Mouse (Mus musculus) embryonic facial prominence, embryonic 15.5 days (tissue): ENCODE data around the gene Ly86. TPM values are rescaled to one million over a fixed set of nuclear protein-coding genes. Genes with fewer than 3 reads are reported as not detected.
A peak's percentile ranks its signal among the peaks of the same experiment; 100 is the strongest.

ENCODE experiments used
- ATAC-seq: fragments of 200-750 bp; cut with Nextera tagmentation; 2 replicates; pipeline ENCODE4 v1.8.0; 2017; ENCODE audit warnings: low read depth, moderate TSS enrichment; ENCODE audit not compliant: insufficient number of reproducible peaks, low FRiP score, low TSS enrichment
- H3K27ac ChIP-seq: fragments of 300-500 bp; sonication (generic); replicated peaks from 2 replicates; pipeline ENCODE4 v1.5.1; 2015; ENCODE audit warnings: mild to moderate bottlenecking, inconsistent platforms
- H3K27me3 ChIP-seq: fragments of 300-500 bp; sonication (generic); 2 replicates; pipeline ENCODE4 v1.6.1; 2015; ENCODE audit warnings: inconsistent platforms
- H3K36me3 ChIP-seq: fragments of 300-500 bp; sonication (generic); 2 replicates; pipeline ENCODE4 v1.6.1; 2015; ENCODE audit warnings: mild to moderate bottlenecking, inconsistent platforms
- H3K4me1 ChIP-seq: fragments of 300-500 bp; sonication (generic); 2 replicates; pipeline ENCODE4 v1.6.1; 2015; ENCODE audit warnings: inconsistent platforms
- H3K4me2 ChIP-seq: fragments of 300-500 bp; sonication (generic); replicated peaks from 2 replicates; pipeline ENCODE4 v1.6.1; 2015; ENCODE audit warnings: mild to moderate bottlenecking, inconsistent platforms
- H3K4me3 ChIP-seq: fragments of 300-500 bp; sonication (generic); replicated peaks from 2 replicates; pipeline ENCODE4 v1.5.1; 2015; ENCODE audit warnings: mild to moderate bottlenecking, inconsistent platforms
- H3K9ac ChIP-seq: fragments of 300-500 bp; sonication (generic); 2 replicates; pipeline ENCODE4 v1.6.1; 2015; ENCODE audit warnings: inconsistent platforms
- H3K9me3 ChIP-seq: fragments of 300-500 bp; sonication (generic); replicated peaks from 2 replicates; pipeline ENCODE4 v1.6.1; 2016; ENCODE audit warnings: inconsistent platforms
- WGBS: fragments of 180-500 bp; shearing (Covaris S2); methylation state at CpG from one replicate; pipeline ENCODE4 v1.1.7; 2015; 5-methylcytosine and 5-hydroxymethylcytosine counted together
- polyA plus RNA-seq: library from polyadenylated mRNA; unstranded; fragments of >200 nt; fragmentation: Nextera tagmentation; extraction: Ambion mirVana; gene quantifications from 2 replicates; pipeline ENCODE4 v1.2.1, GENCODE M21; 2015

The Ly86 gene
- polyA plus RNA-seq, 1 experiment from 2014 or later, result 13.0 TPM

- H3K36me3 ChIP-seq, result no peaks in the 10 kb centered on the region
- no peak overlapping the region for H3K4me3 ChIP-seq
- ATAC-seq, result no peak
- no peaks in the 10 kb centered on the region for H3K9me3 ChIP-seq
- no peak overlapping the region for H3K27ac ChIP-seq
- WGBS, result 45% methylated on average over 4 of the region's 4 CpGs
- no peak overlapping the region for H3K4me2 ChIP-seq
- no peaks in the 10 kb centered on the region for H3K27me3 ChIP-seq
- H3K4me1 ChIP-seq, result no peaks in the 10 kb centered on the region
- H3K9ac ChIP-seq, result no peak overlapping the region
Observed at GRCm38 (mm10) chr13:37353868-37354267, 8.9 kb downstream of the Ly86 start.

DNA sequence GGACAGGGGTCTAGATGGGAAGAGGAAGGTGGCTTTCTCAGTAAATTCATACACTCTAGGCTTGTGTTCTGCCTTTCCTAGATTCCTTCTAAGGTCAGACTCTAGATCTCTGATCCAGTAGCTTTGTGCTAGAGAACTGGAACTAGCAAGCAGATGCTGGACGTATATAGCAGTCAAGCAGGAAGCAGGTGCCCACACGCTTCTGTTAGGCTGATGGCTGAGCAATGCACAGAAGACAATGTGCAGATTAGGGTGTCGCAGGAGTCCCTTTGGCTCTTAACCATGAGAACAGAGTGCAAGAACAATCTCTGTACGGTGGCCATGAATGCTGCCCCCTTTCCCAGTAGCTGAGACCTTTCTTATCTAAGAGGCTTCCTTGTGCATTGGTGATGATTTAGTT is 9.4 kb downstream of the Ly86 start:
- Histone ChIP-seq H3K27me3 (no peaks in the 10 kb centered on the region), H3K4me1 (no peaks in the 10 kb centered on the region), H3K4me2 (no peak overlapping the region), H3K9me3 (no peaks in the 10 kb centered on the region), H3K9ac (no peak overlapping the region), H3K36me3 (no peaks in the 10 kb centered on the region), H3K27ac (no peak overlapping the region), H3K4me3 (no peak overlapping the region)
- 83% methylated on average over 4 of the region's 4 CpGs for WGBS
- ATAC-seq, result no peak

DNA sequence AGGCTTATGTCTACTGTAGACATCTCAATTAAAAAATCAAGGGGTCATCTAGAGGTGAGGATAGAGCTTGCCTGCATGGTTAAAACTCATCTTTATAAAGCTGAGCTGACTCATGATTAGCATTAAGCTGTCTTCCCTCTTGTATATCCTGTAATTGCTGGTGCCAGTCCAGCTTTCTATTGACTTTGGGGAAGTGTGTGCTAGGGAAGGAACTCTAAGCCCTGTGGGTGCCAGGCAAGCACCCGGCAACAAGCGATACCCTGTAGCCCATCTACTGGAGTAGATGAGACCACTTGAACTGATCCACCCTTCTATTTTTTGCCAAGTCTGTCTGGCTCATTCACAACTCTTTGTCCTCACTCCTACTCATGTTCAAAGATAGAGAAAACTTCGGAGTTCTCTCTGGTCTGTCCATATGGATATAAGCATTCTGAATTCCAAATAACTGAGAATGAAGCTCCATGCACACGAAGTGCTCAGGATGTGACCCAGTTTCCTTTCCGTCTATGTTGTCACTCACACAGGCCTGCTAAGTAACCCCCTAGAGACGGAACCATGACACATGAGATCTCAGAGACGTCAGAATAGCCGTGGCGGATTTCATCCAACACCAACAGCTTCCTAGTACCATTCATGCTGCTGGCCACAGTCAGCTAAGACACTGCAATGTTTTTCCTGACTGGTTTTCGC is 10.8 kb downstream of the Ly86 start:
- Histone ChIP-seq H3K27ac (no peak overlapping the region), H3K9me3 (no peaks in the 10 kb centered on the region), H3K9ac (no peak overlapping the region), H3K27me3 (no peaks in the 10 kb centered on the region), H3K4me2 (no peak overlapping the region), H3K4me3 (no peak overlapping the region), H3K4me1 (no peaks in the 10 kb centered on the region), H3K36me3 (no peaks in the 10 kb centered on the region)
- ATAC-seq, result no peak
- 79% methylated on average over 10 of the region's 10 CpGs for WGBS

DNA sequence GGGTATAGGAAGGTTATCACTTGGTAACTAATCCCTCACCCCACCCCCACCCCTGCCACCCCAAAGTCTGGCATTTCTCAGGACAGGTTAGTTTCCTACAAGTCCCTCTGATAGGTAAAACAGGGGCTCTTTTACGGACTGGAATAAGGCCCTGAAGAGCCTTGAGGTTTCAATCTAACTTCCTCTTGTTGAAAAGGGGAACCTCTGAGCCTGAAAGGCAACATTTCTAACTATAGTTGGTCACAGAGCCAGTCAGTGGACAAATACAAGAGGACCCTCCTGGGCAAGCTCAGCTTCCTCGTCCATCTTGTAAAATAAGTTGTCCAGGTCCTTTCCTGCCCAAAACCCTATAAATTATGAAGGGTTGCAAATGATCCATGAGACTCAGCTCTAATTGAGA is 11.5 kb downstream of the Ly86 start:
- 88% methylated on average over 2 of the region's 2 CpGs for WGBS
- H3K4me1 ChIP-seq, result no peaks in the 10 kb centered on the region
- H3K4me3 ChIP-seq, result no peak overlapping the region
- no peak for ATAC-seq
- H3K36me3 ChIP-seq, result no peaks in the 10 kb centered on the region
- no peaks in the 10 kb centered on the region for H3K27me3 ChIP-seq
- H3K9me3 ChIP-seq, result no peaks in the 10 kb centered on the region
- H3K9ac ChIP-seq, result no peak overlapping the region
- no peak overlapping the region for H3K4me2 ChIP-seq
- H3K27ac ChIP-seq, result no peak overlapping the region

- Histone ChIP-seq H3K9ac (no peak overlapping the region), H3K36me3 (no peaks in the 10 kb centered on the region), H3K4me3 (no peak overlapping the region), H3K4me2 (no peak overlapping the region), H3K27ac (no peak overlapping the region), H3K27me3 (no peaks in the 10 kb centered on the region), H3K9me3 (no peaks in the 10 kb centered on the region), H3K4me1 (no peaks in the 10 kb centered on the region)
- 79% methylated on average over 2 of the region's 2 CpGs for WGBS
- no peak for ATAC-seq
Observed at GRCm38 (mm10) chr13:37358112-37358511, 13.1 kb downstream of the Ly86 start.

- no peak overlapping the region for H3K4me2 ChIP-seq
Observed at GRCm38 (mm10) chr13:37361249-37361648, 16.2 kb downstream of the Ly86 start.

DNA sequence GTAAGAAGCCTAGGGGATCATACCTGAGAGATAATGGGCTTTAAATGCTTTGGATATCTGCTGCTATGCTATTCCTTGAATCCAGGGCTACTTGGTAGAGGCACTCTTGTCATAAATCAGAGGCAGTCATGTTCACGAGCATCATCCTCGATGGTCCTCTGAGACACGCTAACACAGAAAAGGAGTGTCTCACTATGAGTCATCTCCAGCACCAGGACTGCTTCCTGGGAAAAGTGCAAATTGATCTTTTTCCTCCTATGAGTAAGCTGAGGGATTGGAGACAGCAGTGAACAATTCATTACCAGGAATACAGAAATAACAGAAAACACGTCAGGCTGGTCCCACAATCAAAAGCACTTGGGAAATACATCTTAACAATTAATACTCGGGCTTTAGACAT is 19.3 kb downstream of the Ly86 start:
- 55% methylated on average over 5 of the region's 5 CpGs for WGBS
- H3K4me2 ChIP-seq, result no peak overlapping the region
- H3K27ac ChIP-seq, result no peak overlapping the region
- H3K36me3 ChIP-seq, result no peaks in the 10 kb centered on the region
- no peak overlapping the region for H3K9ac ChIP-seq
- ATAC-seq, result no peak
- no peaks in the 10 kb centered on the region for H3K9me3 ChIP-seq
- H3K4me1 ChIP-seq, result no peaks in the 10 kb centered on the region
- H3K27me3 ChIP-seq, result no peaks in the 10 kb centered on the region
- no peak overlapping the region for H3K4me3 ChIP-seq

More at GRCm38 (mm10) chr13:37361249-37361648, 16.2 kb downstream of the Ly86 start:
- peak overlapping the region; percentile 31; the same call in 1 of the 2 replicates for H3K27ac ChIP-seq
- H3K36me3 ChIP-seq, result no peaks in the 10 kb centered on the region
- no peaks in the 10 kb centered on the region for H3K4me1 ChIP-seq
- no peak overlapping the region for H3K4me3 ChIP-seq
- no peak for ATAC-seq
- 21% methylated on average over 1 of the region's 1 CpGs for WGBS
- no peaks in the 10 kb centered on the region for H3K9me3 ChIP-seq
- H3K9ac ChIP-seq, result no peak overlapping the region
- no peaks in the 10 kb centered on the region for H3K27me3 ChIP-seq

- Histone ChIP-seq H3K4me2 (no peak overlapping the region), H3K27ac (no peak overlapping the region), H3K4me1 (no peaks in the 10 kb centered on the region), H3K9me3 (no peaks in the 10 kb centered on the region), H3K9ac (no peak overlapping the region), H3K27me3 (no peaks in the 10 kb centered on the region), H3K4me3 (no peak overlapping the region), H3K36me3 (no peaks in the 10 kb centered on the region)
- WGBS, result 70% methylated on average over 5 of the region's 5 CpGs
- no peak for ATAC-seq
Observed at GRCm38 (mm10) chr13:37376411-37376810, 31.4 kb downstream of the Ly86 start.

GRCm38 (mm10) chr13:37388222-37389202 is 43.5 kb downstream of the Ly86 start:
- no peak overlapping the region for H3K9ac ChIP-seq
- WGBS, result 44% methylated on average over 9 of the region's 9 CpGs
- ATAC-seq, result 0 out of 2 replicates have a peak, but pooled peaks have one; percentile 19

DNA sequence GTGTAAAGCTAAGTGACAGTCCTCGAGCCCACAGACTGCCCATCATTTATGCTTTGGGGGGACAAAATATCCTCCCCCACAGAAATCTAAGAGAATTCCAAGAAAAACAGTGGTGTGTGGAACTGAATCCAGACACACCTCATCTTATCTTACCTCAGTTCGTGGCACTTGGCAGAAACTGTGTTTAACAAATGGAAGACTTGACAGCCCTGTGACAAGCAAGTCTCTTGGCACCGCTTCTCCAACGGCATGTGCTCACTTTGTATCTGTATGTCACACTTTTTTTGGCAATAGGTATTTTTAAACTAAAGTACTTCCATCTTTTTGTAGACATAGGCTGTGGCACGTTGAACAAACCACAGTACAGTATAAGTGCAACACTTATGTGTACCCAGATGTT is 44.3 kb downstream of the Ly86 start:
- no peak for ATAC-seq
- 56% methylated on average over 5 of the region's 5 CpGs for WGBS
- H3K27ac ChIP-seq, result peak overlapping the region; percentile 12; the same call in 1 of the 2 replicates

More at GRCm38 (mm10) chr13:37388222-37389202, 43.5 kb downstream of the Ly86 start:
- Histone ChIP-seq H3K4me2 (no peak overlapping the region), H3K36me3 (no peaks in the 10 kb centered on the region), H3K4me3 (no peak overlapping the region), H3K27me3 (no peaks in the 10 kb centered on the region), H3K9me3 (no peaks in the 10 kb centered on the region), H3K4me1 (peaks cover 16% of the 10 kb centered on the region; the same call in 1 of the 2 replicates), H3K27ac (peak overlapping the region; percentile 12; the same call in 1 of the 2 replicates)

DNA sequence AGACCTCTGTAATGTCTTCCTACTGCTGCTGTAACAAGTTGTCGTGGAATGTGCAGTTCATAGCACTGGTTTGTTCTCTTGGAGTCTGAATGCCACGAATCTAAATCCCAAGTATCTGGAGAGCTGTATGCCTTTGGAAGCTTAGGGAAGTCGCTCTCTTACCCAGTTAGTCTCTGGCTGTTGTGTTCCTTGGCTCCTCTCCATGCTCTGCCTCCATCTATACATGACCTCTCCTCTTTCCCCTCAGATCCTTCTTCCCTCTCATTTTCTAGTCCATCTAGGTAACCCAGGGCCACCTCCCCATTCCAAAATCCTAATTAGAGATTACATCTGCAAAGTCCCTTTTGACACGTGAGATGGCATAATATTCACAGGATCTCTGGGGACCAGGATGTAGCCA is 53.8 kb downstream of the Ly86 start:
- Histone ChIP-seq H3K36me3 (no peaks in the 10 kb centered on the region), H3K4me2 (no peak overlapping the region), H3K4me3 (no peak overlapping the region), H3K9ac (no peak overlapping the region), H3K4me1 (no peaks in the 10 kb centered on the region), H3K27ac (no peak overlapping the region), H3K9me3 (no peaks in the 10 kb centered on the region), H3K27me3 (no peaks in the 10 kb centered on the region)
- ATAC-seq, result no peak
- 81% methylated on average over 4 of the region's 4 CpGs for WGBS

More for the DNA sequence above, 44.3 kb downstream of the Ly86 start:
- no peak overlapping the region for H3K9ac ChIP-seq
- H3K27me3 ChIP-seq, result no peaks in the 10 kb centered on the region
- no peaks in the 10 kb centered on the region for H3K36me3 ChIP-seq
- no peak overlapping the region for H3K4me2 ChIP-seq
- no peak overlapping the region for H3K4me3 ChIP-seq
- H3K9me3 ChIP-seq, result no peaks in the 10 kb centered on the region
- peaks cover 16% of the 10 kb centered on the region; the same call in 1 of the 2 replicates for H3K4me1 ChIP-seq
